Mouse (Mus musculus): ENCODE measurements around the gene Rassf8. TPM values are rescaled to one million over a fixed set of nuclear protein-coding genes. Genes with fewer than 3 reads are reported as not detected.

Rassf8 gene
- polyA plus RNA-seq (2015; fragmentation: Nextera tagmentation; extraction: Ambion mirVana): 5.6 and 6.5 TPM in 2 replicates

DNA sequence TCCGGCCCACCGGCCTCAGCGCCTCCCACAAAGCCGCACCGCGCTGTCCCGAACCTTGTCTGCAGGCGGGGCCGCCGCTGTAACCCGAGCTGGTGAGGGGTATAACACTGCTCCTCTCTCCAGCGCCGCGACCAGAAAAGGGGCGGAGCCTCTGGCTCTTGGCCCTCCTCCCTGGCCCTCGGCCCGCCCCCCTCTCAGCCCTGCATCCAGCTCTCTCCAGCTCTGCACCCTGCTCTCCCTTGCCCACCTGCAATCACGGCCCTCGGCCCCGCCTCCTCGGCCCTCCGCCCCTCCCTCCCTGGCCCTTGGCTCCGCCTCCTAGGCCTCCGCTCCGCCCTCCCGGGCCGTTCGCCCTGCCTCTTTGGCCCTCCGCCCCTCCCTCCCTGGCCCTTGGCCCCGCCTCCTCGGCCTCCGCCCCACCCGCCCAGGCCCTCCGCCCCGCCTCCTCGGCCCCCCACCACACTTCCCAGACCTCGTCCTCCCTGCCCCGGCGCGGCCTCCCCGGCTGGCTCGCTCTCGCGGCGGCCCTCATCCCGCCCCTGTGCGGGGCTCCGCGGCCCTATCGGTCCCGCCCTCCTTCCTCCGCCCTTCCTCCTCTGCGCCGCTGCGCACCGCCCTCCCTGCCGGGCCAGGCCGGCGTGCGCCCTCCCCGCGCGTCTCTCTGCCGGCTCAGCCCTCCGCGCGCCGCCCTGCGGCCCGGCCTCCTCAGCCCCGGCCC is at the start of gene Rassf8:
TSS of gene Rassf8 (plus strand) at position 617 of the 718 bp plus-strand sequence.

DNA sequence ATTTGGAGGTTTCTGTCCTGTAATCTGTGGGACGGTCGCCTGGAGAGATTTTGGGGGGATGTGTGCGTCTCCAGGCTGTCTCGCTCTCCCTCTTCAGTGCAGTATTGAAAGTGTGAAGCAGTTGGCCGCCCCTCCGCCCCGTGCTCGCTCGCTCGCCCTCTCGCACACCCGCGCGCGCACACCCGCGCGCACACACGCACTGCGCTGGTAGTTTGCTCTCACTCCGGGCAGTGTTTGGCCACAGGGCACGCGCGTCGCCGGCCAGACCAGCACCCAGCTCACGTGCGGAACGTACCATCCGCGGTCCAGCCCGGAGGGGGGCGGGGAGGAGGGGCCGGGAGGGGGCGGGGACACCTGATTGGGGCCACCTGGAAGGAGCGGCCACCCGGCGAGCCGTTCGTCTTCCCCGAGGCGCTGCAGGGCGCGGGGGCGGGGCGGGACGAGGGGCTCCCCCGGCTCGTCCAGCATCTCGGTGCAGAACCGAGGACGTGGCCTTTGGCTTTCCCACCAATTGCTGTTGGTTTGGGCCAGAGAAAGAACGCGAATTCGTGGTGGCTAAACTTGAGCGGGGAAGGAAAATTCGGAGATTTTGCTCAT is 118.8 kb downstream of the Rassf8 start, which contains the start of gene Bhlhe41:
TSS of gene Bhlhe41 (minus strand) at position 270 of the 597 bp plus-strand sequence.

Other genes with a start within 250 kb of the Rassf8 start
- gene Lmntd1, start 132.4 kb upstream of the Rassf8 start, polyA plus RNA-seq (2015; fragmentation: Nextera tagmentation; extraction: Ambion mirVana): 0.26 and 0.59 TPM in 2 replicates
- not detected in 2 replicates for gene Tuba3b, start 131.0 kb upstream of the Rassf8 start, polyA plus RNA-seq (2015; fragmentation: Nextera tagmentation; extraction: Ambion mirVana)
- gene Bhlhe41, start 118.8 kb downstream of the Rassf8 start, polyA plus RNA-seq (2015; fragmentation: Nextera tagmentation; extraction: Ambion mirVana): 2.1 and 2.9 TPM in 2 replicates
- gene Sspn, start 184.9 kb downstream of the Rassf8 start, polyA plus RNA-seq (2015; fragmentation: Nextera tagmentation; extraction: Ambion mirVana): 16.5 and 22.3 TPM in 2 replicates